Mouse (Mus musculus) embryonic fibroblast, embryonic 13.5 days (primary cell): Measurements from ENCODE around the gene Sh2d3c.

Experiments
- CTCF ChIP-seq: IDR thresholded peaks from 2 replicates; pipeline ENCODE4 v1.5.1; 2011; ENCODE audit warnings: mild to moderate bottlenecking, control low read depth, low read length, moderate library complexity, borderline replicate concordance; ENCODE audit not compliant: insufficient read depth
- POLR2A ChIP-seq: IDR thresholded peaks from 2 replicates; pipeline ENCODE4 v1.6.1; 2011; ENCODE audit warnings: low read depth, mild to moderate bottlenecking, control low read depth, low read length, moderate library complexity

GRCm38 (mm10) chr2:32722581-32722980 is 1.7 kb downstream of the Sh2d3c start:
- TF ChIP-seq CTCF: 0 out of 2 replicates have a peak, but pooled peaks have one; percentile 4
- TF ChIP-seq POLR2A: 0 out of 2 replicates have a peak, but pooled peaks have one; percentile 13
